In the genomic region with DNA sequence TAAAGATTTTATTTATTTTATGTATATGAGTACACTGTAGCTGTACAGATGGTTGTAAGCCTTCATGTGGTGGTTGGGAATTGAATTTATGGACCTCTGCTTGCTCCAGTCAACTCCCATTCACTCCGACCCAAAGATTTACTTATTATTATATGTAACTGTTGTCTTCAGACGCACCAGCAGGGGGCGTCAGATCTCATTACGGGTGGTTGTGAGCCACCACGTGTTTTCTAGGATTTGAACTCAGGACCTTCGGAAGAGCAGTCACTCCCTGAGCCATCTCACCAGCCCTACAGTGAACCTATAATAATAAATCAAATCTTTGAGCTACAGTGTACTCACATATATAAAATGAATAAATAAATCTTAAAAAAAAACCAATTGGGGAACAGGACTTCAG, we compare ENCODE assay signal across 16 mouse cellular contexts. TPM values are rescaled to one million over a fixed set of nuclear protein-coding genes. Genes with fewer than 3 reads are reported as not detected.
DNase-seq lines count a peak whose midpoint lies in the region; ATAC-seq and TF ChIP-seq lines count a peak whose summit lies in the region.
"Had no signal": no experiment of that assay in that cellular context is flagged by ENCODE, and none has a peak within 500 bp of the region (broad histone marks: within the 10 kb centered on the region; RNA-seq: fewer than 3 reads in every experiment).

No protein-coding gene starts in this region.

- no peak overlapping the region for H3K4me3 ChIP-seq in liver, adult 2 months (ENCODE audit: insufficient read depth, low read depth, low read length)
- no peak overlapping the region for H3K4me3 ChIP-seq in liver, embryonic 12.5 days

- ATAC-seq in liver, embryonic 12.5 days, result no peak
- ATAC-seq: Patski had no signal

- H3K4me2 ChIP-seq in liver, embryonic 12.5 days, result no peak overlapping the region

- no peak for TF ChIP-seq POLR2A in liver, adult 2 months (IDR thresholded peaks at IDR 0.05; ENCODE audit: extremely low read depth, insufficient read depth, low read length)

- H3K27ac ChIP-seq in liver, adult 2 months (replicated peaks; ENCODE audit: insufficient read depth, low read depth, low read length), result no peak overlapping the region
- H3K27ac ChIP-seq in liver, embryonic 12.5 days, result no peak overlapping the region

- H3K4me1 ChIP-seq in liver, adult 2 months (ENCODE audit: control insufficient read depth, insufficient read depth, low read length), result no peaks in the 10 kb centered on the region
- H3K4me1 ChIP-seq in liver, embryonic 12.5 days, result no peaks in the 10 kb centered on the region

- no peaks in the 10 kb centered on the region for H3K9me3 ChIP-seq in liver, embryonic 12.5 days (replicated peaks)

- no peaks in the 10 kb centered on the region for H3K79me2 ChIP-seq in liver, adult 2 months (ENCODE audit: control insufficient read depth, insufficient read depth, low read length)

- no peak for DNase-seq in liver, adult 2 months (ENCODE audit: extremely low read depth, low read depth, low spot score)
- DNase-seq in 416B (ENCODE audit: low read depth) (peak; percentile 32), A20 (ENCODE audit: low read depth, low spot score) (peak; percentile 53), ZHBTc4 (ENCODE audit: low read depth, low spot score) (peak; percentile 60)
- DNase-seq in kidney, adult 9 months, result no peak
- no peak for DNase-seq in testis, postnatal 14 days (ENCODE audit: low spot score)
- DNase-seq: adrenal gland, adult 8-10 months; cerebellum, postnatal 14 days; heart, adult 11 months; heart, postnatal 4 days; kidney, adult 11 months had no signal

- H3K27me3 ChIP-seq in liver, adult 2 months (ENCODE audit: control insufficient read depth, insufficient read depth, low read length), result no peaks in the 10 kb centered on the region
- no peaks in the 10 kb centered on the region for H3K27me3 ChIP-seq in liver, embryonic 12.5 days (replicated peaks)
- H3K27me3 ChIP-seq: Patski had no signal

- 78% methylated on average over 6 of the region's 6 CpGs for WGBS in liver, adult 2 months
- WGBS in liver, embryonic 12.5 days (ENCODE audit: insufficient replicate concordance), result 64% methylated on average over 6 of the region's 6 CpGs

- H3K36me3 ChIP-seq in liver, adult 2 months (ENCODE audit: control insufficient read depth, insufficient read depth, low read length), result no peaks in the 10 kb centered on the region
- H3K36me3 ChIP-seq in liver, embryonic 12.5 days, result peaks cover 19% of the 10 kb centered on the region

- TF ChIP-seq CTCF in liver, adult 2 months (IDR thresholded peaks at IDR 0.05; ENCODE audit: low read depth, low read length), result peak; percentile 17; the same call in 1 of the 2 replicates

- H3K9ac ChIP-seq in liver, adult 2 months (ENCODE audit: low read depth, low read length), result no peak overlapping the region
- H3K9ac ChIP-seq in liver, embryonic 12.5 days, result no peak overlapping the region

RNA-seq across cellular contexts. Expression of gene Zfp213, which starts 8.0 kb away (rescaled TPM):
- total RNA-seq in liver, adult 2 months (2014; rRNA removed), result 4.5 and 4.8 TPM in 2 replicates
- 7.6 and 10.7 TPM in 2 replicates for polyA plus RNA-seq in liver, adult 2 months (2012; rRNA removed)
- polyA plus RNA-seq in liver, embryonic 12.5 days (2016; fragmentation: Nextera tagmentation; extraction: Ambion mirVana), result 8.3 and 9.1 TPM in 2 replicates

RNA-seq across cellular contexts. Expression of gene Zfp13, which starts 27.2 kb away (rescaled TPM):
- total RNA-seq in liver, adult 2 months (2014; rRNA removed), result 1.3 and 2.0 TPM in 2 replicates
- polyA plus RNA-seq in liver, adult 2 months (2012; rRNA removed), result 2.2 and 3.2 TPM in 2 replicates
- polyA plus RNA-seq in liver, embryonic 12.5 days (2016; fragmentation: Nextera tagmentation; extraction: Ambion mirVana), result 2.8 and 2.9 TPM in 2 replicates

RNA-seq across cellular contexts. Expression of gene Zscan10, which starts 28.6 kb away (rescaled TPM):
- total RNA-seq in liver, adult 2 months (2014; rRNA removed), result not detected in 2 replicates
- not detected in 2 replicates for polyA plus RNA-seq in liver, adult 2 months (2012; rRNA removed)
- not detected in 2 replicates for polyA plus RNA-seq in liver, embryonic 12.5 days (2016; fragmentation: Nextera tagmentation; extraction: Ambion mirVana)
- total RNA-seq: adrenal gland, adult 8-10 months; heart, postnatal 4 days; left cerebral cortex, postnatal 25 days had no signal
- polyA plus RNA-seq: liver, embryonic 16.5 days; Patski; spleen, adult 2 months had no signal

Comparison
In these comparisons a context has a peak if more than half of its experiments do, and no peak if none do; other contexts are left out.
1. DNase-seq: peak in 416B (single experiment), A20 (single experiment) and ZHBTc4 (single experiment); none in liver, adult 2 months (single experiment), kidney, adult 9 months (single experiment) and testis, postnatal 14 days (single experiment).